Mouse (Mus musculus): ENCODE data around the gene Rho. TPM values are rescaled to one million over a fixed set of nuclear protein-coding genes. Genes with fewer than 3 reads are reported as not detected.
A peak's percentile ranks its signal among the peaks of the same experiment; 100 is the strongest.

Rho gene
- polyA plus RNA-seq, 1 experiment from 2014 or later = 0.17 TPM

DNA sequence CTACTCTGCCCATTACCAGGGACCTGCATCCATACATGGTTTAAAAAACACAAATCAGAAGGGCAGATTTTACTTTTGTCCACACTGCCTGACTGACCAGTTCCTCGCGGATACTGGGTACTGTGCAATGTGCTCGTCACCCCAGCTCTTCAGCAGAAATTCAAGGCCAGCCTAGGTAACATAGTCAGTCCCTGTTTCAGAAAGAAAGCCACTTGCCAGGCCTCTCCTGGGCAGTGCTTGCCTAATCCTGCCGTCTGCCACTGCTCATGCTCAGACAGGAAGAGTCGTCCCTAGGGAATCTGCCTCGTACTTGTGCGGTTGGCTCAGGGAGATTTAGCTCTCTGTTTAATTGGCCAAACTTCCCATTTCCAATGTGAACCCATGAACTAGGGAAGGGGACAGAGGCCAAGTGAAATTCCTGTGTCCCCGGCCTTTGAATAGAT is 30.0 kb upstream of the Rho start:
- ATAC-seq (ENCODE audit: insufficient number of reproducible peaks, insufficient read depth, low FRiP score, low TSS enrichment) = no peak
- Histone ChIP-seq H3K4me1 (peaks cover 9% of the 10 kb centered on the region; the same call in 1 of the 2 replicates), H3K9ac (no peak overlapping the region), H3K4me3 (no peak overlapping the region), H3K27me3 (no peaks in the 10 kb centered on the region; the same call in 1 of the 2 replicates), H3K9me3 (no peaks in the 10 kb centered on the region), H3K36me3 (peaks cover 30% of the 10 kb centered on the region), H3K27ac (no peak overlapping the region), H3K4me2 (replicated peaks) (no peak overlapping the region)
- 57% methylated on average over 8 of the region's 8 CpGs for WGBS

DNA sequence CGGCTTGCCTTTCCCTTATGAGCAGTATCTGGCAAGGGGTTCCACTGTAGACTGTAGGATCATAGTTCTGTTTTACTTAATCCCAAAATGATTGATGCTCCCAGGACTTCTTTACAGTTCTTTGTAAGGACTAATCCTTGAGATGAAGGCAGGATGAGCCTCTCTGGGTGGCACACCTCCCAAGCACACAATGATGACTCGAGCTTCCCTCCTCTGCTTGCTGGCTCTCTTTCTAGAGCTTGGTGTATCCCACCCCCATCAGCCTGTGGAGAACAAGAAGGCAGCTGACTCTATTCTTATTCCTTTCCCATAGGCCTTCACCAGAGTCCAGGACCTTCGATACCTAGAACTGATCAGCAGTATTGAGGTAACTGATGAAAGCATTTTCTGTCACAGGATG is 29.0 kb upstream of the Rho start:
- H3K4me2 ChIP-seq (replicated peaks) = no peak overlapping the region
- H3K4me1 ChIP-seq = peaks cover 5% of the 10 kb centered on the region; the same call in 1 of the 2 replicates
- H3K36me3 ChIP-seq = peaks cover 35% of the 10 kb centered on the region
- H3K4me3 ChIP-seq = no peak overlapping the region
- no peak overlapping the region; the same call in 1 of the 2 replicates for H3K9ac ChIP-seq
- no peak overlapping the region for H3K27ac ChIP-seq
- H3K27me3 ChIP-seq = no peaks in the 10 kb centered on the region; the same call in 1 of the 2 replicates
- H3K9me3 ChIP-seq = no peaks in the 10 kb centered on the region
- no peak for ATAC-seq (ENCODE audit: insufficient number of reproducible peaks, insufficient read depth, low FRiP score, low TSS enrichment)
- 85% methylated on average over 3 of the region's 3 CpGs for WGBS

DNA sequence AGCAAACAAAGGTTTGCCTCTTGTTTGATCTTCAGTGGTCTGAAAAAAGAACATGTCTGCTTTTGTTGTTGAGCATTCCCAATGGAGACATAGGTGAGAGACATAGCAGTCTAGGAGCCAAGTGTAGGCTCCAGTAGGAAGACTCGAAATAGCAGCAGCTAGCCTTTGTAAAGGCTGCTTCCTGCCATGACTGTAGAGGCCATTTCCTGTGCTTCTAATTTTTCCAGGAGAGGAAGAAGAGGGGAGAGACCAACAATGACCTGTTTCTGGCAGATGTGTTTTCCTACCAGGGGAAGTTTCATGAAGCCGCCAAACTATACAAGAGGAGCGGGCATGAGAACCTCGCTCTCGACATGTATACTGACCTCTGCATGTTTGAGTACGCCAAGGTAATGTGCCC is 26.0 kb upstream of the Rho start:
- peaks cover 4% of the 10 kb centered on the region; the same call in 1 of the 2 replicates for H3K4me1 ChIP-seq
- no peak overlapping the region for H3K4me3 ChIP-seq
- no peak overlapping the region for H3K4me2 ChIP-seq (replicated peaks)
- peaks cover 42% of the 10 kb centered on the region for H3K36me3 ChIP-seq
- no peak overlapping the region for H3K9ac ChIP-seq
- no peak for ATAC-seq (ENCODE audit: insufficient number of reproducible peaks, insufficient read depth, low FRiP score, low TSS enrichment)
- no peaks in the 10 kb centered on the region for H3K9me3 ChIP-seq
- no peaks in the 10 kb centered on the region; the same call in 1 of the 2 replicates for H3K27me3 ChIP-seq
- WGBS = 91% methylated on average over 6 of the region's 6 CpGs
- no peak overlapping the region for H3K27ac ChIP-seq

DNA sequence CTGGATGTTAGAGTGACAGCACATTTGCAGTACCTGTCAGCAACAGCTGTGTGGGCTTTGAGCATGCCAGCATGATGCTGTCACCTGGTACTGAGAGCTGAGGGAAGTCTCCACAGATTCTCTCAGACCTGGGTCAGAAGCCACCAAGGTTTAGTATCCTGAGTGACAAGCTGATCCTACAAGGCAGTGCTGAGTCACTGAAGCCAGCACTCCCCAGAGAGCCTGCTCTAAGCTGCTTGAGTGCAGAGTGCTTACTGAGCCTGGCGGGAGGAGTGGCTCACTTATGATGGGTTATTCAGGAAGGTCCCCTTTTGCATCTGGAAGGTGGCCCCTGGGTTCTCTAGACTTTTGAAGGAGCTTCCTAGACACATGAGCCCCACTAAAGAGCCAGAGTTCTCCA is 25.1 kb upstream of the Rho start:
- Histone ChIP-seq H3K4me1 (peaks cover 4% of the 10 kb centered on the region; the same call in 1 of the 2 replicates), H3K4me3 (no peak overlapping the region), H3K27me3 (no peaks in the 10 kb centered on the region; the same call in 1 of the 2 replicates), H3K27ac (no peak overlapping the region), H3K9ac (no peak overlapping the region), H3K36me3 (peaks cover 45% of the 10 kb centered on the region), H3K4me2 (replicated peaks) (no peak overlapping the region), H3K9me3 (no peaks in the 10 kb centered on the region)
- WGBS = 88% methylated on average over 1 of the region's 1 CpGs
- ATAC-seq (ENCODE audit: insufficient number of reproducible peaks, insufficient read depth, low FRiP score, low TSS enrichment) = no peak

DNA sequence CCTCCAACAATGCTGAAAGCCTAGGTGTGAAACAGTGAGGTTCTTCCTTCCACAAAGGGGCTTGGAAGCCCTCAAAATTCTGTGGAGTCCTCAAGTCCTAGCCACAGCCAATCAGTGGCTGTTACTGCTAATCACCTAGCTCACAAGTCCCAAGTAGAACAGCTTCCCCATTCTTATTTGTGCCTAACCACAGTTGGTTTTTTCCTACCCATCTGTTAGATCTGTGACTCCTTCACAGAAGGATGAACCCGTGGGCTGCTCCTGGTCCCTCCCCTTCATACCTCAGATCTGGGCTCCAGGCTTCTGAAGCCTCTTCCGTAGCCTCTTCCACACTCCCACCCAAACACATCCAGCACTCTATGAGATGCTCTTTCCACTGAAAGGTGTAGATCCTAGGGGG is 24.7 kb upstream of the Rho start:
- ATAC-seq (ENCODE audit: insufficient number of reproducible peaks, insufficient read depth, low FRiP score, low TSS enrichment) = no peak
- Histone ChIP-seq H3K27me3 (no peaks in the 10 kb centered on the region; the same call in 1 of the 2 replicates), H3K9ac (no peak overlapping the region), H3K4me2 (replicated peaks) (no peak overlapping the region), H3K4me1 (peaks cover 4% of the 10 kb centered on the region; the same call in 1 of the 2 replicates), H3K27ac (no peak overlapping the region), H3K4me3 (no peak overlapping the region), H3K36me3 (peaks cover 45% of the 10 kb centered on the region), H3K9me3 (no peaks in the 10 kb centered on the region)
- 84% methylated on average over 2 of the region's 2 CpGs for WGBS

DNA sequence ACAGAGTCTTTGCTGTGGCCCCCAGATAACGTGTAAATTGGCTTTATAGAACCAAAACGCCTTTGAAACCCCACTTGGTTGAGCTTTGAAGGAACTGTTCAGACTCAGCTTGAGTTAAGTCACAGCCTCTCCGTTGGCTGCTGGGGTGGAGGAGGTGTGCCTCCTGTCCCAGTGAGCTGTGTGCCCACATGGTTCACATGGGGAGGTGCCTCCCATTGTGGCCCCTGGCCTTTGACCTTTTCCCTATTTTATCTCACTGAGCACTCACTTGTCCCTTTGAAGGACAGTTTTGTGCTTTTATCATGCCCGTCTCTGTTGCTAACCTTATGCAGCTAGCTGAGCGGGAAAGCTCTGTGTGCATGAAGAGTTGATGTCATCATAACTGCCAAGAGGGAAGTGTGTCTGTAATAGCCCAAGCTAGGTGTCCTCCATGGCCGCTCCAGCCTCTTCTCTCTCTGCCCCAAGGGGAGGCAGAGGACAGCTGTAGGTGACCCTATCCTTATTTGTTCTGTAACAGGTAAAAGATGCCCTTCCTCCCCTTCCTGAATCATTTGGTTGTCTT is 23.0 kb upstream of the Rho start:
- no peak overlapping the region for H3K4me3 ChIP-seq
- H3K36me3 ChIP-seq = peaks cover 41% of the 10 kb centered on the region
- H3K27me3 ChIP-seq = no peaks in the 10 kb centered on the region; the same call in 1 of the 2 replicates
- no peak overlapping the region for H3K4me2 ChIP-seq (replicated peaks)
- ATAC-seq (ENCODE audit: insufficient number of reproducible peaks, insufficient read depth, low FRiP score, low TSS enrichment) = no peak
- H3K9me3 ChIP-seq = no peaks in the 10 kb centered on the region
- H3K4me1 ChIP-seq = peaks cover 4% of the 10 kb centered on the region; the same call in 1 of the 2 replicates
- H3K27ac ChIP-seq = no peak overlapping the region
- 63% methylated on average over 6 of the region's 6 CpGs for WGBS
- H3K9ac ChIP-seq = no peak overlapping the region

DNA sequence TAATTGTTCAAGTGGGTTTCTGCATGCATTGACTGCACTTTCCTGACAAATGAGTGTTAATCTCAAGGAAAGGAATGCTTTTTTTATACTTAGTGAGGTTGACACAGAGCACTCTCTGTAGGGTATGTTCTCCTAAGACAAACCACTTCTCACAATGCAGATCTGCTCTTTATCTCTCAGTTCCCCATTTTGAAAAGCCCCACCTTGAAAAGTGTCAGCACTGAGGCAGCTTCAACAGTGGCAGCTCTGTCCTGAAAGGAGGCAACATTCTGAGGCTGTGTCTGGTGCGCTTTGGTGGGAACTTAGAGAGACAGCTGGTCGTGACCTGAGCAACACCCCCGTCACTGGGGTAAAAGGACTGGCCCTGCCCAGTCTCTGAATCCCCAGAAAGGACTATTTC is 22.5 kb upstream of the Rho start:
- 76% methylated on average over 3 of the region's 3 CpGs for WGBS
- H3K4me1 ChIP-seq = peaks cover 4% of the 10 kb centered on the region; the same call in 1 of the 2 replicates
- no peaks in the 10 kb centered on the region for H3K9me3 ChIP-seq
- no peak for ATAC-seq (ENCODE audit: insufficient number of reproducible peaks, insufficient read depth, low FRiP score, low TSS enrichment)
- H3K4me2 ChIP-seq (replicated peaks) = no peak overlapping the region
- H3K27ac ChIP-seq = no peak overlapping the region
- H3K4me3 ChIP-seq = no peak overlapping the region
- peaks cover 41% of the 10 kb centered on the region for H3K36me3 ChIP-seq
- no peak overlapping the region for H3K9ac ChIP-seq
- H3K27me3 ChIP-seq = no peaks in the 10 kb centered on the region

DNA sequence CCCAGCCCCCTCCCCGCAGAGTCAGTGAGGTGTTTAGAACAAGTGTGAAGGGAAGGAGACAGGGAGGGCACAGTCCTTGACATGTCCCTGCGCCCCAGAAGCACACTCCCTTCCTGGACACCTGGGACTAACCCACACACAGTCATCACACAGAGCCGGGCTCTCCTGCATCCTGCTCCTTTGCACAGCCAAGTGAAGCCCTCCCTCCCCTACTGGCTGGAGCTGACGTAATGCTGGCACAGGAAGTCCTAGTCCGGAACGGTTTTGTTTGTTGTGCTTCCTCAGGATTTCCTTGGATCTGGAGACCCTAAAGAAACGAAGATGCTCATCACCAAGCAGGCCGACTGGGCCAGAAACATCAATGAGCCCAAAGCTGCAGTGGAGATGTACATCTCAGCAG is 21.6 kb upstream of the Rho start:
- H3K9ac ChIP-seq = no peak overlapping the region
- WGBS = 54% methylated on average over 8 of the region's 8 CpGs
- H3K4me2 ChIP-seq (replicated peaks) = no peak overlapping the region
- H3K27me3 ChIP-seq = no peaks in the 10 kb centered on the region
- H3K4me3 ChIP-seq = no peak overlapping the region
- peaks cover 36% of the 10 kb centered on the region for H3K36me3 ChIP-seq
- peak; percentile 23; the same call in 1 of the 2 replicates for ATAC-seq (ENCODE audit: insufficient number of reproducible peaks, insufficient read depth, low FRiP score, low TSS enrichment)
- H3K9me3 ChIP-seq = no peaks in the 10 kb centered on the region
- H3K27ac ChIP-seq = no peak overlapping the region; the same call in 1 of the 2 replicates
- peaks cover 4% of the 10 kb centered on the region; the same call in 1 of the 2 replicates for H3K4me1 ChIP-seq

DNA sequence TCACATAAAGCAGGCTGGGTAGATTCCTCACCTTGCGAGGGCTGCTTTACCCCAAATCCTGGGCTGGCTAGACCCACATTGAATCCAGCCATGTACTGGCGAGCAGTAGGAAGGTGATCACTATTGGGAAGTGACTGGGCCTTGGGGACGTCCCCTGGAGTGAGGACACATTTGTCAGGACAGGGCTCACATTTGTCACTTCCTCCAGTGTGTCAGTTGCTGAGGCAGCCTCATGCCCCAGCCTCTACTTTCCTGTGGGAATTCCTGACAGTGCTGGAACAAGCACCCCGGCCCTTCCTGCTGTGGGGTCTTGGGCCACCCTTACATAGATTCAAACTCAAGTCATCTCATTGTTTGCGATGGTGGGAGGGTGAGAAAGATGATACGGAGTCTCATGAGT is 19.8 kb upstream of the Rho start:
- WGBS = 79% methylated on average over 6 of the region's 6 CpGs
- no peak overlapping the region for H3K27ac ChIP-seq

DNA sequence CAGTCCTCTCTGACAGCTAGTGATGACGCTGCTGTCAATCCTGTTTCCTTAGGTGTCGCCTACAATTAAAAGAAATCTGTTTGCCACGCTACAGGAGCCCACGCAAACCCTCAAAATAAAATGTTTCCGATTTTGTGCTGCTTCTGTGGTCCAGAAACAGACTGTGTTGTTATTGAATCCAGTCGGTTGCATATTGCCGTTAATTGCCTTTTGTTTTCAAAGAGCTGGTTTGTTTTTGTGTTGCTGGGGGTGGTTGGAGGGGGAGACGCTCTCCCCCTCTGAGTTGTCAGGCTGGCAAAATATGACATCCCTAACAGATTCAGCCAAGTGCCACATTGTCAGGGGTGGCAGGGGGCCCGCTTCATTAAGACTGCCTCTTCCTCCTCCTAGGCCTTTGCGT is 18.1 kb upstream of the Rho start:
- WGBS = 79% methylated on average over 10 of the region's 10 CpGs
- Histone ChIP-seq H3K9ac (no peak overlapping the region), H3K4me3 (no peak overlapping the region), H3K4me2 (replicated peaks) (no peak overlapping the region), H3K36me3 (peaks cover 13% of the 10 kb centered on the region; the same call in 1 of the 2 replicates), H3K4me1 (peaks cover 4% of the 10 kb centered on the region; the same call in 1 of the 2 replicates), H3K9me3 (no peaks in the 10 kb centered on the region), H3K27me3 (no peaks in the 10 kb centered on the region), H3K27ac (no peak overlapping the region)
- ATAC-seq (ENCODE audit: insufficient number of reproducible peaks, insufficient read depth, low FRiP score, low TSS enrichment) = no peak

More for the DNA sequence above, 19.8 kb upstream of the Rho start:
- Histone ChIP-seq H3K4me2 (replicated peaks) (no peak overlapping the region), H3K9ac (no peak overlapping the region), H3K9me3 (no peaks in the 10 kb centered on the region), H3K36me3 (peaks cover 22% of the 10 kb centered on the region), H3K27me3 (no peaks in the 10 kb centered on the region), H3K4me3 (no peak overlapping the region), H3K4me1 (peaks cover 4% of the 10 kb centered on the region; the same call in 1 of the 2 replicates)
- no peak for ATAC-seq (ENCODE audit: insufficient number of reproducible peaks, insufficient read depth, low FRiP score, low TSS enrichment)

DNA sequence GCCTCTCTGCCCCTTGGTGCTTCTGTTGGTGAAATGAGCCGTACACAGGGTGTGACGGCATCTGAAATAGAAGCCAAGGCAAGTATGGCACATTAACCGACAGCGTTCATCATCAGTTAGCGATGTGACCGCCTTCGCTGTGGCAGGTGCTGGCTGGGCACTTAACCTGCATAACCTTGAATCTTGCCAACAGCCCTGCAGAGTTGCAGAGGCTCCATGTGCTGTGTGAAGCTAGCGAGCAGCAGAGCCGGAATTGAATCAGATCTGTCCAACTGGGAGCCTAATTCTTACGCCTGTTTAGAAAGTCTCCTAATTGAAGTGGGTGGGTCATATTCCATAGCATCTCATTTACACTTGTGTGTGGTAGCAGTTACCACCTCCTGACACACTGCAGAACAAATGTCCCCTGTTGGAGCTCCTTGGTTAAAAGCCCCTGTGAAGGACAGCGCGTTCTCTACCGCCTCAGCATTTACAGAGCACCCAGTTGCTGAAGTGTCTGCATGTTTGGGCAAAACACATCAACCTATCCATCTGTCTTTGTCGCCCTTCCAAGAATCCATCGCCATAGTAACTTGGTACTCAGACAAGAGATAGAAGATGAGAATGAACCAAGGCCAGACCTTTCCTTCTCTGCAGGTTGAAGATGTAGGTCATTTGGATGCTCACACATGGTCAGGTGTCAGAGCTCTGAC is 16.9 kb upstream of the Rho start:
- H3K4me1 ChIP-seq = peaks cover 1% of the 10 kb centered on the region; the same call in 1 of the 2 replicates
- H3K9me3 ChIP-seq = no peaks in the 10 kb centered on the region
- no peak overlapping the region for H3K4me3 ChIP-seq
- H3K27ac ChIP-seq = no peak overlapping the region
- no peak overlapping the region for H3K4me2 ChIP-seq (replicated peaks)
- H3K36me3 ChIP-seq = peaks cover 14% of the 10 kb centered on the region; the same call in 1 of the 2 replicates
- WGBS = 90% methylated on average over 15 of the region's 15 CpGs
- no peaks in the 10 kb centered on the region for H3K27me3 ChIP-seq
- no peak for ATAC-seq (ENCODE audit: insufficient number of reproducible peaks, insufficient read depth, low FRiP score, low TSS enrichment)
- no peak overlapping the region for H3K9ac ChIP-seq

Measured in embryonic facial prominence, embryonic 12.5 days (tissue).